Mouse (Mus musculus): ENCODE measurements around the gene Crim1.

GRCm38 (mm10) chr17:78196184-78196583, 3.9 kb upstream of the Crim1 start:
- TF ChIP-seq GATA1 (IDR thresholded peaks at IDR 0.05; ENCODE audit: low read length) (no peak), TAL1 (IDR thresholded peaks at IDR 0.05; ENCODE audit: low read length) (no peak)

All from erythroblast, embryonic 14.5 days (primary cell).